Mouse (Mus musculus): Measurements from ENCODE around the gene Gtpbp3. TPM values are rescaled to one million over a fixed set of nuclear protein-coding genes. Genes with fewer than 3 reads are reported as not detected.

Gtpbp3 gene
- total and polyA plus RNA-seq, 3 experiments = 16.6 to 20.5 (median 18.4) TPM

GRCm38 (mm10) chr8:71454668-71455067 lies 33.2 kb upstream of the Gtpbp3 start:
- WGBS = 75% methylated on average over 8 of the region's 8 CpGs
- no peak for DNase-seq
- H3K27me3 ChIP-seq (ENCODE audit: control insufficient read depth, insufficient read depth, low read length) = no peaks in the 10 kb centered on the region
- TF ChIP-seq CTCF (IDR thresholded peaks at IDR 0.05) (no peak), POLR2A (IDR thresholded peaks at IDR 0.05; ENCODE audit: insufficient read depth, low read depth, low read length) (no peak), EP300 (IDR thresholded peaks at IDR 0.05; ENCODE audit: insufficient read depth, low read depth, low read length) (no peak)
- H3K79me2 ChIP-seq (replicated peaks; ENCODE audit: control insufficient read depth, insufficient read depth, low read length) = no peaks in the 10 kb centered on the region
- H3K36me3 ChIP-seq (ENCODE audit: control insufficient read depth, insufficient read depth, low read length) = no peaks in the 10 kb centered on the region
- H3K4me1 ChIP-seq (ENCODE audit: control insufficient read depth, insufficient read depth, low read length) = no peaks in the 10 kb centered on the region
- no peak overlapping the region for H3K4me3 ChIP-seq
- intact Hi-C loops (cut with DNase I) = no loop called here
- H3K9ac ChIP-seq (ENCODE audit: low read depth, low read length) = no peak overlapping the region
- H3K27ac ChIP-seq = no peak overlapping the region

DNA sequence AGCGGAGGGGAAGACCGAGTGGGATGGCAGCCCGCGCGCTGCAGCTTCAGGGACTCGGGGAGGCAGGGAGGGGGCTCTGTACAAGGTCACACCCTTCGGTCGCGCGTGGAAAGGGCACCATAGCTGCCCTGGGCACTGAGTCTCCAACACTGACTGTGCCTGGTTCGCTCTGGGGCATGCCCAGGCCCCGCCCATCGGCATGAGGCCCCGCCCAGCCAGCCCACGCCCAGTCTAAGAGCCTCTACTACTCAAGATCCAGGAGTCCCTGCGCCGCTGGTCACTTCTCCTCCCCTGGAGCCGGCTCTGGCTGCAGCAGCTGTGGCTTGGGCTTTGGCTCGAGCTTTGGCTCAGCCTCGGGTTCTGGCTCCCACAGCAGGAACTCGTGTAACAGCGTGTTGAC lies 31.0 kb upstream of the Gtpbp3 start:
- H3K36me3 ChIP-seq (ENCODE audit: control insufficient read depth, insufficient read depth, low read length) = no peaks in the 10 kb centered on the region
- 55% methylated on average over 22 of the region's 22 CpGs for WGBS
- no peak overlapping the region for H3K27ac ChIP-seq
- intact Hi-C loops (cut with DNase I) = no loop called here
- DNase-seq = no peak
- H3K4me3 ChIP-seq = no peak overlapping the region
- no peaks in the 10 kb centered on the region for H3K79me2 ChIP-seq (replicated peaks; ENCODE audit: control insufficient read depth, insufficient read depth, low read length)
- no peak overlapping the region for H3K9ac ChIP-seq (ENCODE audit: low read depth, low read length)
- no peaks in the 10 kb centered on the region for H3K27me3 ChIP-seq (ENCODE audit: control insufficient read depth, insufficient read depth, low read length)
- no peaks in the 10 kb centered on the region for H3K4me1 ChIP-seq (ENCODE audit: control insufficient read depth, insufficient read depth, low read length)
- TF ChIP-seq POLR2A (IDR thresholded peaks at IDR 0.05; ENCODE audit: insufficient read depth, low read depth, low read length) = no peak
- no peak for TF ChIP-seq CTCF (IDR thresholded peaks at IDR 0.05)
- no peak for TF ChIP-seq EP300 (IDR thresholded peaks at IDR 0.05; ENCODE audit: insufficient read depth, low read depth, low read length)

DNA sequence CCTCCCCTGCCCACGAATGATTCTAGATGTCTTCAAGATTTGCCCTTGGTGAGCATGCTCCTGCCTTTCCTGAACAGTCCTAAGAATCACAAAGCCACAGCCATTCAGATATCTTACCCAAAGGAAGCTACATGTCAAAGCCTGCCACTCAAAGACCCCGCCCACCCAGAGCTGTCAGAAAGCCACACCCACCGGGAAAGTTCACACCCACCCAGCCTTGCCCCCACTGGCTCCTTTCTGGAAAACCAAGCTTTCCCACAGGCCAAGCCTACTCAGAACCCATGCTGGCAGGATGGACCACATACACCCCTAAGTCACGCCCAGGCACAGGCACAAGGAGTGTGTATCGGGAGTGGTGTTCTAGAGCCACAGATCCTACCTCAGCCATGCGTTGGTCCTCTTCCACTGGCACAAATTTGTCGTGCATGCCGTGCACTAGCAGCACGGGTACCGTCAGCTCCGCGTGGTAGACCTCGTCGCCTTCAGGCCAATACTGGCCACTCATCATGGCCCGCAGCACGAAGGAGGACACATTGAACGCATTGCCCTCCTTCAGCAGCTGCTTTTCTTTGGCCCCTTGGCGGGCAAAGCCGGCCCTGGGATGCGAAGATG lies 30.1 kb upstream of the Gtpbp3 start:
- no peak for DNase-seq
- H3K27me3 ChIP-seq (ENCODE audit: control insufficient read depth, insufficient read depth, low read length) = no peaks in the 10 kb centered on the region
- WGBS = 85% methylated on average over 20 of the region's 20 CpGs
- no peak overlapping the region for H3K9ac ChIP-seq (ENCODE audit: low read depth, low read length)
- intact Hi-C loops (cut with DNase I) = no loop called here
- H3K36me3 ChIP-seq (ENCODE audit: control insufficient read depth, insufficient read depth, low read length) = no peaks in the 10 kb centered on the region
- peaks cover 4% of the 10 kb centered on the region; the same call in 1 of the 2 replicates for H3K4me1 ChIP-seq (ENCODE audit: control insufficient read depth, insufficient read depth, low read length)
- H3K79me2 ChIP-seq (replicated peaks; ENCODE audit: control insufficient read depth, insufficient read depth, low read length) = no peaks in the 10 kb centered on the region
- H3K27ac ChIP-seq = no peak overlapping the region
- H3K4me3 ChIP-seq = no peak overlapping the region
- TF ChIP-seq POLR2A (IDR thresholded peaks at IDR 0.05; ENCODE audit: insufficient read depth, low read depth, low read length) (no peak), EP300 (IDR thresholded peaks at IDR 0.05; ENCODE audit: insufficient read depth, low read depth, low read length) (no peak), CTCF (IDR thresholded peaks at IDR 0.05) (no peak)

DNA sequence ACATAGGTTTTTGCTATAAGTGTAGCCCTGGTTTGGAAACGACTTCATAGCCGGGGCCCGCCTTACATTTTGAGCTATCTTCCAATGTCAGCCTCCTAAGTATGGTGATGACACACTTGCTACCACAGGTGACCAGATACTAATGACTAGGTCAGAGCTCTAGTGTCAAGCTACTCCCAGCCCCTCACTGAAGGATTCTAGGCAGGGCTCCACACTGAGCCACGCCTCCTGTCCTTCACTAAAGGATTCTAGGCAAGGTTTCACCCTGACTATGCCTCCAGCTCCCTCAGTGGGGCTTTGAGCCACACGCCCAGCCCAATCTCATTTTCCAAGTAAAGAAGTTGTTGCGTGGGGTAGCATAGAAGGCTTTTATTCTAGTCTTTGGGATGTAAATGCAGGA lies 27.2 kb upstream of the Gtpbp3 start:
- intact Hi-C loops (cut with DNase I) = loop anchor here (5.0 kb wide), 2 partner anchors 78 to 132 kb away; partner anchors contain the start of genes Nr2f6 and Pgls

GRCm38 (mm10) chr8:71461152-71461840 lies 26.6 kb upstream of the Gtpbp3 start:
- intact Hi-C loops (cut with DNase I) = loop anchor here (5.0 kb wide), 2 partner anchors 79 to 131 kb away; partner anchors contain the start of genes Nr2f6 and Pgls
- H3K79me2 ChIP-seq (replicated peaks; ENCODE audit: control insufficient read depth, insufficient read depth, low read length) = no peaks in the 10 kb centered on the region
- no peak overlapping the region for H3K9ac ChIP-seq (ENCODE audit: low read depth, low read length)
- TF ChIP-seq CTCF (IDR thresholded peaks at IDR 0.05) (no peak), EP300 (IDR thresholded peaks at IDR 0.05; ENCODE audit: insufficient read depth, low read depth, low read length) (no peak), POLR2A (IDR thresholded peaks at IDR 0.05; ENCODE audit: insufficient read depth, low read depth, low read length) (no peak)
- H3K4me1 ChIP-seq (ENCODE audit: control insufficient read depth, insufficient read depth, low read length) = peaks cover 8% of the 10 kb centered on the region
- no peaks in the 10 kb centered on the region for H3K27me3 ChIP-seq (ENCODE audit: control insufficient read depth, insufficient read depth, low read length)
- 87% methylated on average over 47 of the region's 47 CpGs for WGBS
- H3K27ac ChIP-seq = no peak overlapping the region
- H3K4me3 ChIP-seq = no peak overlapping the region
- DNase-seq = no peak
- H3K36me3 ChIP-seq (ENCODE audit: control insufficient read depth, insufficient read depth, low read length) = no peaks in the 10 kb centered on the region

More for the DNA sequence above, 27.2 kb upstream of the Gtpbp3 start:
- 95% methylated on average over 6 of the region's 6 CpGs for WGBS
- TF ChIP-seq CTCF (IDR thresholded peaks at IDR 0.05) = no peak
- TF ChIP-seq POLR2A (IDR thresholded peaks at IDR 0.05; ENCODE audit: insufficient read depth, low read depth, low read length) = no peak
- TF ChIP-seq EP300 (IDR thresholded peaks at IDR 0.05; ENCODE audit: insufficient read depth, low read depth, low read length) = no peak
- H3K27me3 ChIP-seq (ENCODE audit: control insufficient read depth, insufficient read depth, low read length) = no peaks in the 10 kb centered on the region
- H3K4me1 ChIP-seq (ENCODE audit: control insufficient read depth, insufficient read depth, low read length) = peaks cover 8% of the 10 kb centered on the region
- H3K9ac ChIP-seq (ENCODE audit: low read depth, low read length) = no peak overlapping the region
- no peak for DNase-seq
- H3K4me3 ChIP-seq = no peak overlapping the region
- H3K79me2 ChIP-seq (replicated peaks; ENCODE audit: control insufficient read depth, insufficient read depth, low read length) = no peaks in the 10 kb centered on the region
- H3K36me3 ChIP-seq (ENCODE audit: control insufficient read depth, insufficient read depth, low read length) = no peaks in the 10 kb centered on the region
- H3K27ac ChIP-seq = no peak overlapping the region

DNA sequence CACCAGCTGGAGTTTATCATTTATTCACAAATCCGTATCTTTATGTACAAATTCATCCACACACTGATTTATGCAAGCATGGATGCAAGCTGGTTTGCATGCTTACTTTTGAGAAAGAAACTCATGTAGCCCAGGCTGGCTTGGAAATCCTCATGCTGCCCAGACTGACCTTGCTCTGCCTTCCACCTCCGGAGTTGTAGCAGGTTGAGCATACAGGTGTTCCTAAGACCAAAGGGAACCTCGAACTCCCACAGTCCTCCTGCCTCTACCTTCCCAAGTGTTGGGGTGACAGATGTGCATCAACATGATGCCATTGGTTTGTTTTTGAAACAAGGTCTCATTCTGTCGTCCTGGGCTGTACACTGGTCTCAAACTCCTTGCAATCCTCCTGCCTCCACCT lies 25.7 kb upstream of the Gtpbp3 start:
- H3K9ac ChIP-seq (ENCODE audit: low read depth, low read length) = no peak overlapping the region
- intact Hi-C loops (cut with DNase I) = loop anchor here (5.0 kb wide), 2 partner anchors 80 to 130 kb away; partner anchors contain the start of genes Nr2f6 and Pgls

More for the DNA sequence above, 25.7 kb upstream of the Gtpbp3 start:
- Histone ChIP-seq H3K4me3 (no peak overlapping the region), H3K79me2 (replicated peaks; ENCODE audit: control insufficient read depth, insufficient read depth, low read length) (no peaks in the 10 kb centered on the region), H3K36me3 (ENCODE audit: control insufficient read depth, insufficient read depth, low read length) (no peaks in the 10 kb centered on the region), H3K27me3 (ENCODE audit: control insufficient read depth, insufficient read depth, low read length) (no peaks in the 10 kb centered on the region), H3K27ac (no peak overlapping the region), H3K4me1 (ENCODE audit: control insufficient read depth, insufficient read depth, low read length) (peaks cover 8% of the 10 kb centered on the region)
- 81% methylated on average over 4 of the region's 4 CpGs for WGBS
- no peak for DNase-seq
- TF ChIP-seq CTCF (IDR thresholded peaks at IDR 0.05) (no peak), POLR2A (IDR thresholded peaks at IDR 0.05; ENCODE audit: insufficient read depth, low read depth, low read length) (no peak), EP300 (IDR thresholded peaks at IDR 0.05; ENCODE audit: insufficient read depth, low read depth, low read length) (no peak)
